Comparison of ENCODE assay signal across 25 mouse cellular contexts in the genomic region with DNA sequence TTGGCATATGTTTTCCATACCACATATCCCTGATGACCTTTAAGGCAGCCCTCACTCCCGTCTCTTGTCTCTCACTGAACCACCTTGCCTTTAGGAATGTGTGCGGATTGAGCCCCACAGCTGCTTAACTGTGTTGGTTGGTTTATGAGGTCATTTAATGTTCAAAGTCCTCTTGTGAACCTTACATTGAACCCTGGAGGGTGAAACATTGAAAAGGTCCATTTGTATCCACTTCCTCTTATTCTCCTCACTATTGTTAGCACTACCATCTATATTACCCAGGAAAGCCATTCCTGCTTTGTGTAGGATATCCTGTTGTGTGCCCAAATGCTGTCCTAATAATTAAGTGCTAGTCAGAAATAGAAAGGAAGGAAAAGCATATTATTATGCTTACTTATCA.
DNase-seq lines count a peak whose midpoint lies in the region; ATAC-seq and TF ChIP-seq lines count a peak whose summit lies in the region.
"Had no signal": no experiment of that assay in that cellular context is flagged by ENCODE, and none has a peak within 500 bp of the region (broad histone marks: within the 10 kb centered on the region; RNA-seq: fewer than 3 reads in every experiment).

No protein-coding gene starts in this region.

- no peaks in the 10 kb centered on the region for H3K9me3 ChIP-seq in lung, embryonic 14.5 days (ENCODE audit: low read depth, low read length)
- H3K9me3 ChIP-seq in intestine, embryonic 16.5 days (ENCODE audit: control insufficient read depth, low read length) = no peaks in the 10 kb centered on the region
- no peaks in the 10 kb centered on the region for H3K9me3 ChIP-seq in hindbrain, embryonic 13.5 days
- no peaks in the 10 kb centered on the region for H3K9me3 ChIP-seq in midbrain, embryonic 16.5 days (replicated peaks; ENCODE audit: control insufficient read depth, low read length, poor library complexity, severe bottlenecking)
- H3K9me3 ChIP-seq: embryonic facial prominence, embryonic 10.5 days; embryonic facial prominence, embryonic 13.5 days; forebrain, embryonic 12.5 days; forebrain, embryonic 15.5 days; heart, embryonic 13.5 days; hindbrain, embryonic 15.5 days had no signal

- no peak for TF ChIP-seq CTCF in lung, embryonic 14.5 days (IDR thresholded peaks at IDR 0.05; ENCODE audit: low read depth)

- H3K4me1 ChIP-seq in lung, embryonic 14.5 days (ENCODE audit: insufficient read depth) = no peaks in the 10 kb centered on the region
- no peaks in the 10 kb centered on the region for H3K4me1 ChIP-seq in intestine, embryonic 16.5 days (ENCODE audit: control insufficient read depth, insufficient read depth, low read length)
- H3K4me1 ChIP-seq in hindbrain, embryonic 13.5 days (replicated peaks) = no peaks in the 10 kb centered on the region
- no peaks in the 10 kb centered on the region for H3K4me1 ChIP-seq in midbrain, embryonic 16.5 days (ENCODE audit: control insufficient read depth, insufficient read depth, low read length)
- H3K4me1 ChIP-seq: embryonic facial prominence, embryonic 10.5 days; embryonic facial prominence, embryonic 13.5 days; forebrain, embryonic 12.5 days; forebrain, embryonic 15.5 days; heart, embryonic 13.5 days; hindbrain, embryonic 15.5 days had no signal

- no peak overlapping the region for H3K4me2 ChIP-seq in lung, embryonic 14.5 days
- no peak overlapping the region for H3K4me2 ChIP-seq in intestine, embryonic 16.5 days (ENCODE audit: low read depth, low read length)
- no peak overlapping the region for H3K4me2 ChIP-seq in hindbrain, embryonic 13.5 days
- H3K4me2 ChIP-seq in midbrain, embryonic 16.5 days (ENCODE audit: low read length) = no peak overlapping the region
- H3K4me2 ChIP-seq: embryonic facial prominence, embryonic 13.5 days; forebrain, embryonic 12.5 days; forebrain, embryonic 15.5 days; heart, embryonic 13.5 days; hindbrain, embryonic 15.5 days had no signal

- H3K27me3 ChIP-seq in lung, embryonic 14.5 days (ENCODE audit: insufficient read depth, low read length) = no peaks in the 10 kb centered on the region
- H3K27me3 ChIP-seq in intestine, embryonic 16.5 days (replicated peaks; ENCODE audit: control insufficient read depth, insufficient read depth, low read length) = no peaks in the 10 kb centered on the region
- H3K27me3 ChIP-seq in hindbrain, embryonic 13.5 days = no peaks in the 10 kb centered on the region
- no peaks in the 10 kb centered on the region for H3K27me3 ChIP-seq in midbrain, embryonic 16.5 days (ENCODE audit: control insufficient read depth, insufficient read depth, low read depth, low read length)
- H3K27me3 ChIP-seq: embryonic facial prominence, embryonic 13.5 days; forebrain, embryonic 12.5 days; forebrain, embryonic 15.5 days; heart, embryonic 13.5 days; hindbrain, embryonic 15.5 days had no signal

- no peak overlapping the region for H3K4me3 ChIP-seq in lung, embryonic 14.5 days (ENCODE audit: low read depth, low read length)
- H3K4me3 ChIP-seq in intestine, embryonic 16.5 days (ENCODE audit: low read length) = no peak overlapping the region
- H3K4me3 ChIP-seq in hindbrain, embryonic 13.5 days = no peak overlapping the region
- no peak overlapping the region for H3K4me3 ChIP-seq in midbrain, embryonic 16.5 days (ENCODE audit: low read depth, low read length)
- H3K4me3 ChIP-seq: embryonic facial prominence, embryonic 10.5 days; embryonic facial prominence, embryonic 13.5 days; erythroblast, embryonic 14.5 days; forebrain, embryonic 12.5 days; forebrain, embryonic 15.5 days; heart, embryonic 13.5 days; hindbrain, embryonic 15.5 days had no signal

- no peaks in the 10 kb centered on the region for H3K36me3 ChIP-seq in lung, embryonic 14.5 days (ENCODE audit: insufficient read depth)
- no peaks in the 10 kb centered on the region for H3K36me3 ChIP-seq in intestine, embryonic 16.5 days (ENCODE audit: control insufficient read depth, insufficient read depth, low read length)
- H3K36me3 ChIP-seq in hindbrain, embryonic 13.5 days = no peaks in the 10 kb centered on the region
- H3K36me3 ChIP-seq in midbrain, embryonic 16.5 days (ENCODE audit: control insufficient read depth, insufficient read depth, low read length) = no peaks in the 10 kb centered on the region
- H3K36me3 ChIP-seq: embryonic facial prominence, embryonic 10.5 days; embryonic facial prominence, embryonic 13.5 days; forebrain, embryonic 12.5 days; forebrain, embryonic 15.5 days; heart, embryonic 13.5 days; hindbrain, embryonic 15.5 days had no signal

- WGBS in lung, embryonic 14.5 days = 65% methylated on average over 2 of the region's 2 CpGs
- 57% methylated on average over 2 of the region's 2 CpGs for WGBS in intestine, embryonic 16.5 days
- WGBS in large intestine, adult 2 months = 30% methylated on average over 2 of the region's 2 CpGs
- 85% methylated on average over 2 of the region's 2 CpGs for WGBS in hindbrain, embryonic 13.5 days
- 89% methylated on average over 2 of the region's 2 CpGs for WGBS in midbrain, embryonic 16.5 days

- peak; percentile 62 for ATAC-seq in lung, embryonic 14.5 days (ENCODE audit: insufficient read depth)
- peak; percentile 80 for ATAC-seq in intestine, embryonic 16.5 days
- ATAC-seq in hindbrain, embryonic 13.5 days (ENCODE audit: low FRiP score) = no peak
- no peak for ATAC-seq in midbrain, embryonic 16.5 days
- ATAC-seq: CD4-positive, CD25-positive, alpha-beta regulatory T cell, adult 4 months; forebrain, embryonic 15.5 days had no signal

- no peak overlapping the region for H3K9ac ChIP-seq in lung, embryonic 14.5 days
- no peak overlapping the region for H3K9ac ChIP-seq in intestine, embryonic 16.5 days (ENCODE audit: low read depth, low read length)
- no peak overlapping the region for H3K9ac ChIP-seq in hindbrain, embryonic 13.5 days
- H3K9ac ChIP-seq in midbrain, embryonic 16.5 days (ENCODE audit: low read depth, low read length) = no peak overlapping the region
- H3K9ac ChIP-seq: embryonic facial prominence, embryonic 13.5 days; forebrain, embryonic 12.5 days; forebrain, embryonic 15.5 days; heart, embryonic 13.5 days; hindbrain, embryonic 15.5 days had no signal

- H3K27ac ChIP-seq in lung, embryonic 14.5 days (ENCODE audit: low read depth) = no peak overlapping the region
- H3K27ac ChIP-seq in intestine, embryonic 16.5 days (ENCODE audit: low read length) = no peak overlapping the region
- no peak overlapping the region for H3K27ac ChIP-seq in hindbrain, embryonic 13.5 days
- no peak overlapping the region for H3K27ac ChIP-seq in midbrain, embryonic 16.5 days (ENCODE audit: low read length)
- H3K27ac ChIP-seq: embryonic facial prominence, embryonic 10.5 days; embryonic facial prominence, embryonic 13.5 days; forebrain, embryonic 12.5 days; forebrain, embryonic 15.5 days; heart, embryonic 13.5 days; hindbrain, embryonic 15.5 days had no signal

- peak; percentile 18 for DNase-seq in lung, embryonic 14.5 days
- DNase-seq in lung, adult 18-20 months = no peak
- DNase-seq in large intestine, adult 2 months (ENCODE audit: low read depth, low spot score) = peak; percentile 42
- DNase-seq: adrenal gland, adult 2 months; adrenal gland, postnatal 25 days; cerebellum, adult 11-12 months; cerebellum, adult 8-10 months; cerebellum, postnatal 10 days; cerebellum, postnatal 36 days; embryo, embryonic 11 days; gastrocnemius, postnatal 25 days; heart, adult 18-20 months; heart, postnatal 14 days; heart, postnatal 4 days had no signal

Comparison
In these comparisons a context has a peak if more than half of its experiments do, and no peak if none do; other contexts are left out.
1. DNase-seq: peak in lung, embryonic 14.5 days (single experiment) and large intestine, adult 2 months (single experiment); none in lung, adult 18-20 months (0 of 2).
2. ATAC-seq: peak in lung, embryonic 14.5 days (single experiment) and intestine, embryonic 16.5 days (single experiment); none in hindbrain, embryonic 13.5 days (single experiment) and midbrain, embryonic 16.5 days (single experiment).